Mouse (Mus musculus) ES-Bruce4 (cell line): ENCODE data around the gene Gpatch2. TPM values are rescaled to one million over a fixed set of nuclear protein-coding genes. Genes with fewer than 3 reads are reported as not detected.

ENCODE experiments used
- H3K27ac ChIP-seq: 2 replicates; pipeline ENCODE4 v1.5.1; 2012; ENCODE audit warnings: low read length, inconsistent platforms; ENCODE audit not compliant: insufficient read depth
- H3K27me3 ChIP-seq: 2 replicates; pipeline ENCODE4 v1.6.1; 2012; ENCODE audit warnings: mild to moderate bottlenecking, low read length, inconsistent platforms; ENCODE audit not compliant: control insufficient read depth, poor library complexity, insufficient read depth, severe bottlenecking
- H3K36me3 ChIP-seq: 2 replicates; pipeline ENCODE4 v1.6.1; 2012; ENCODE audit warnings: inconsistent platforms, mild to moderate bottlenecking, low read length, moderate library complexity; ENCODE audit not compliant: control insufficient read depth, poor library complexity, insufficient read depth, severe bottlenecking
- H3K4me1 ChIP-seq: one replicate; pipeline ENCODE4 v1.8.1; 2011; ENCODE audit warnings: low read length; ENCODE audit not compliant: control insufficient read depth, insufficient read depth
- H3K4me3 ChIP-seq: 2 replicates; pipeline ENCODE4 v1.5.1; 2011; ENCODE audit warnings: low read depth, mild to moderate bottlenecking, low read length
- H3K9ac ChIP-seq: 2 replicates; pipeline ENCODE4 v1.6.1; 2012; ENCODE audit warnings: low read depth, mild to moderate bottlenecking, inconsistent platforms; ENCODE audit not compliant: poor library complexity, severe bottlenecking
- H3K9me3 ChIP-seq: replicated peaks from 2 replicates; pipeline ENCODE4 v1.6.1; 2012; ENCODE audit warnings: mild to moderate bottlenecking, low read length, inconsistent platforms; ENCODE audit not compliant: control insufficient read depth, poor library complexity, insufficient read depth, severe bottlenecking
- CTCF ChIP-seq: IDR thresholded peaks from one replicate; pipeline ENCODE4 v1.8.1; 2011; ENCODE audit warnings: low read depth, low read length
- EP300 ChIP-seq: IDR thresholded peaks from 2 replicates; pipeline ENCODE4 v1.6.1; 2011; ENCODE audit warnings: low read depth, low read length; ENCODE audit not compliant: insufficient read depth
- POLR2A ChIP-seq: IDR thresholded peaks from one replicate; pipeline ENCODE4 v1.8.1; 2011; ENCODE audit warnings: low read length; ENCODE audit not compliant: insufficient read depth
- polyA plus RNA-seq: library from polyadenylated mRNA; stranded (reverse); fragments of >200 nt; gene quantifications from 2 replicates; pipeline ENCODE4 v1.2.4, GENCODE M21; 2011; ENCODE audit warnings: low read depth; ENCODE audit not compliant: missing spikeins, insufficient read depth, insufficient read length

Gene Gpatch2
- polyA plus RNA-seq, 1 experiment: 27.0 TPM

DNA sequence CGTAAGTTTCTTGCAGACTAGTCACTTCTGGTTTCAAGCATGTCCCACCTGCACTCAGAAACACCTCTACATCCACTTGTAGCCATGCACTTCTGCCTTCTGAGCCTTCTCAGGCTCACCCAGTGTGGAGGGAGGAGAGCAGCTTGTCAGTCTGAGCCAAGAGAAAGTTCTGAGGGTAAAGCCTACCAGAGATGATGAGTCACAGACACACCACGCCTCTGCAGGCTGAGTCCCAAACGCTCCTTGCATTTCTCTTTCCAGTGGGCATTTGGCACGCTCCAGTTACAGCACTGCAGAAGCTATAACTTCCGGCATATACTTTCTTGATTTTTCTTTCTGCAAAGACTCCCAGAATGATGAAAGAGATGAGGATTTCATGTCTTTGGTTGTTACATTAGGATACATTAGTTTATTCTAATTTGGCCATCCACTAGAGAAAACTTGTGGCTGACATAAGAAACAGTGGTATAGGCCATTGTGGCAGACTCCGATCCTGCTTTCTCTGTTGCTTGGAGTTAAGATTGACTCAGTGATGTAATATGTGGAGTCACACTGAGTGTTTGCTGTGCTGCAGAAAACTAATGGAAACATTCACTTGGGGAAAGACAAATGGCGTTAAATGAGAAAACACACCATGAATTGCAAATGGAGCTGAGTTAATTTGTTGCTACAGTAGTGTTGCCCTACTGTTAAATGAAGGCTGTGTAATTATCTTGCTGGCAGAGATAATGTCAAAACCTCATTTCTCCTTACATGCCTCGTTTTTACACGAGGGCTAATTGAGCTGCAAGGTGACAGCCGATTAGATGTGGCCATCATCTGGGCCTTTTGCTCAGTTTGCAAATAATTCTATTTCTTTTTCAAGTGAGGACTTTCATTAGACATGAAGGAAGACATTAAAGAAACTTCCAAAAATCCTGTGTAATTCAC is 55.3 kb downstream of the Gpatch2 start:
- no peak overlapping the region for H3K9ac ChIP-seq
- H3K4me1 ChIP-seq: no peaks in the 10 kb centered on the region
- TF ChIP-seq CTCF (no peak), POLR2A (no peak), EP300 (no peak)
- H3K4me3 ChIP-seq: no peak overlapping the region
- no peak overlapping the region for H3K27ac ChIP-seq
- no peaks in the 10 kb centered on the region for H3K36me3 ChIP-seq
- no peaks in the 10 kb centered on the region for H3K9me3 ChIP-seq
- no peaks in the 10 kb centered on the region for H3K27me3 ChIP-seq

DNA sequence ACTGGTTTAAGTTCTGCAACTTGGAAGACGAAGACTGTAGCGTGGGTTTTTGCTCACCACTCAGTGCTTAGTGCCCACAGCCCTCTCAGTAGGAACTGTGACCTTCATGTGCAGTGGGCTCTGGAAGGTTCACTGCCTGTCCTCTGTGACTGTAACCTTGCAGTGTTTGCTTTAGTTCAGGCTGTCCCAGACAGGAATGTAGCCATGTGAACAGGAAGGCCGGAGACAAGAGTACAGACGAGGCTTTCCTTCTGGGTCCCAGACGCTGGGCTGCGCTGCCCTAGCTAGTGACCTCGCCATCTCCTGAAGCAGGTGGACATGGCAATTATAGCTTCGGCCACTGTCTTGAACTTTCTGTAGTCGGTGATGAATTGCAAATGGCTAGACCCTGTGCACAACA is 62.0 kb downstream of the Gpatch2 start:
- Histone ChIP-seq H3K36me3 (no peaks in the 10 kb centered on the region), H3K4me3 (no peak overlapping the region), H3K27ac (no peak overlapping the region), H3K9me3 (no peaks in the 10 kb centered on the region), H3K27me3 (no peaks in the 10 kb centered on the region), H3K4me1 (no peaks in the 10 kb centered on the region), H3K9ac (no peak overlapping the region)
- TF ChIP-seq CTCF: no peak
- no peak for TF ChIP-seq EP300
- TF ChIP-seq POLR2A: no peak

DNA sequence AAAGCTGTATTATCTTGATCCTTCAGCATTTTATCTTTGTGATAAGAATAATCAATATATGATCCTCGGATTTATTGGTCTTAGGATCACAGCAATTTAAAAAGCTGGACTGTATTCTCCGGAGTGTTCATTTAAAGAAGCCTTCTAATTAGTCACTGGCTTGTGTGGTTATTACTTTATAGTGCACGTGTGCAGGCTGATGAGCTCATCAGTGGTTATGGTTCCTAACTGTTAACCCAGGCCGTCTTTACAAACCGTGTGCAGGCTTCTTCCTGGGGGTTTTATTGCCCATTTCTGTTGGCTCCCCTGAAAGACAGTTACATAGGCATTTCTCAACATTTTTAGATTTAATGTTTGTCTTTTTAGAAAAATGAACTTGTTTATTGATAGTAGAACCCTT is 63.2 kb downstream of the Gpatch2 start:
- Histone ChIP-seq H3K9me3 (no peaks in the 10 kb centered on the region), H3K9ac (no peak overlapping the region), H3K27ac (no peak overlapping the region), H3K4me1 (no peaks in the 10 kb centered on the region), H3K36me3 (no peaks in the 10 kb centered on the region), H3K4me3 (no peak overlapping the region), H3K27me3 (no peaks in the 10 kb centered on the region)
- TF ChIP-seq CTCF: no peak
- TF ChIP-seq POLR2A: no peak
- no peak for TF ChIP-seq EP300

DNA sequence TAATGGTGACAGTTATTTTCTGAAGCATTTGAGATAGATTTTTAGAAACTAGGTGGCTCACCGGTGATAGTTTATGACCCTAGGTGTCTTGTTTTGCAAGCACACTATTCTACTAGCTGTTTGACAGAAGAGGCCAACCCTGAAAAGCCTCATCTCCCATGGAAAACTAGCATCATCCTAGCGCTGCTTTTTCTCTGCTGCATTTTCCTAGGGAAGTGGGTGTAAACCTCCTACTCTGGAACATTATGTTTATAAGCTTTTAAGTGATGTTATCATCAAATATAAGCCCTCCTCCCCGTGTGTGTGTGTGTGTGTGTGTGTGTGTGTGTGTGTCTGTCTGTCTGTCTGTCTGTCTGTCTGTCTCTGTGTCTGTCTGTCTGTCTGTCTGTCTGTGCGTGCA is 64.5 kb downstream of the Gpatch2 start:
- no peak overlapping the region for H3K4me3 ChIP-seq
- no peak overlapping the region for H3K27ac ChIP-seq
- no peaks in the 10 kb centered on the region for H3K9me3 ChIP-seq
- no peaks in the 10 kb centered on the region for H3K36me3 ChIP-seq
- no peaks in the 10 kb centered on the region for H3K27me3 ChIP-seq
- H3K4me1 ChIP-seq: no peaks in the 10 kb centered on the region
- no peak for TF ChIP-seq CTCF
- no peak for TF ChIP-seq EP300
- TF ChIP-seq POLR2A: no peak
- no peak overlapping the region for H3K9ac ChIP-seq

DNA sequence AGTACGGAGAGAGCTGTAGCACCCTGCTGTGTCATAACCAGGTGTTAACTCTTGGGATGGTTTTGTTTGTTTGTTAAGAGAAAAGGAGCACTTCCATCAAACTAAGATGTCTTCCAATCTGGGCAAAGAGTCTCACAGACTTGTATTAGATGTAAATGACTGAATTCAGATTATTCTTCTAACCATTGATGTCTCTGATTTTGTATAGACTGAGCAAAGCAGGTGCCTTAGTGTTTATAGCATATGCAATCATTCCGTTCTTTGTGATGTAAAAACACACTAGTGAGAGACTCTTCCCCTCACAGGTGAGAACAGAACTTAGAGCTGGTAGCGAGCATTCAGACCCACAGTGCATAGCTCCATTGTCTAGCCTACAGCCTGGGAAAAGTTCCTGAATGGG is 67.0 kb downstream of the Gpatch2 start:
- no peak overlapping the region for H3K9ac ChIP-seq
- no peak overlapping the region for H3K27ac ChIP-seq
- no peaks in the 10 kb centered on the region for H3K27me3 ChIP-seq
- TF ChIP-seq EP300 (no peak), POLR2A (no peak), CTCF (no peak)
- H3K4me3 ChIP-seq: no peak overlapping the region
- H3K36me3 ChIP-seq: no peaks in the 10 kb centered on the region
- no peaks in the 10 kb centered on the region for H3K4me1 ChIP-seq
- no peaks in the 10 kb centered on the region for H3K9me3 ChIP-seq

DNA sequence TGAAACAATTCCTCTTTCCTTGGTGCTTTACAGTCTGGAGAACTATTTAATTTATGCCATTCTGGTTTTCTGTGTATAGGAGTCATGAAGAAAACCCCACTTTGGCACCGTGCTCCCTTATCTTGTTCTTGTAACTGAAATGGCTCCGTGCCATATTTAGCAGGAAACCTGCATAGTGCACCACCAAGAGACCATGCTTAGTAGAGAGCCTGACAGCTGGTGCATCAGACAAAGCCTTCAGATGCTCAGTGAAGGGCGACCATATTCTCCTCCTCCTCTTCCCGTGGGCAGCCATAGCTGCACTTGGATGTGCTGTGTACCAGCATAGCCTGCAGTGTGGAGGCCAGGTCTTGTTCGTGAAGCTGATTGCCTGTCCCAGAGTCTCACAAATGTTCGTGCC is 67.5 kb downstream of the Gpatch2 start:
- H3K4me3 ChIP-seq: no peak overlapping the region
- no peaks in the 10 kb centered on the region for H3K4me1 ChIP-seq
- no peak for TF ChIP-seq CTCF
- TF ChIP-seq EP300: no peak
- no peak for TF ChIP-seq POLR2A
- no peaks in the 10 kb centered on the region for H3K27me3 ChIP-seq
- no peak overlapping the region for H3K27ac ChIP-seq
- H3K9me3 ChIP-seq: no peaks in the 10 kb centered on the region
- no peak overlapping the region for H3K9ac ChIP-seq
- no peaks in the 10 kb centered on the region for H3K36me3 ChIP-seq
